Comparison of ENCODE assay signal across 8 mouse cellular contexts in the genomic region with DNA sequence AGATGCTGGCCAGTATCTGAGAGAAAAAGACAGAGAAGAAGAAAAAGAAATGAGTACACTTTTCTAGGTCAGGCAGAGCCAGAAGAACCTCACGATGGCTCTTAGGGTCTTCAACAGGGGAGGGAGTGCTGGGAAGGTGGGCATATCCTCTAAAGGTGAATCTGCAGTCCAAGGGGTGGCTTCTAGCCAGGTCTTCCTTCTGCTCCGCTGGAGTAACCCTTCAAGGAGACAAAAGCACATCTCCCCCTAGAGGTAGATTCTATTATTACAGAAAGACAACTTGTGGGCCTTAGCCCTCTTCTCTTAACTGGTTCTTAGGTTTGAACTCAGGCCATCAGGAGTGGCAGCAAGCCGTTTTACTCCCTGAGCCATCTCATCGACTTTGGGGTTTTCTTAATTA. TPM values are rescaled to one million over a fixed set of nuclear protein-coding genes. Genes with fewer than 3 reads are reported as not detected.
A peak's percentile ranks its signal among the peaks of the same experiment; 100 is the strongest.
DNase-seq lines count a peak whose midpoint lies in the region; ATAC-seq and TF ChIP-seq lines count a peak whose summit lies in the region.

No protein-coding gene starts in this region.

- peak; percentile 41 for DNase-seq in kidney, adult 11 months
- DNase-seq in MN1 (ENCODE audit: low spot score), result peak; percentile 76
- peak; percentile 82 to 89 for DNase-seq in cerebellum, postnatal 14 days
- peak; percentile 75 for DNase-seq in mesoderm, embryonic 11.5 days (ENCODE audit: low read depth, low spot score)
- no peak for DNase-seq in hindbrain, embryonic 10.5 days (ENCODE audit: low spot score)

- no peak for ATAC-seq in kidney, embryonic 16.5 days (ENCODE audit: low FRiP score, low TSS enrichment)
- ATAC-seq in intestine, postnatal 0 days, result no peak
- ATAC-seq in forebrain, embryonic 13.5 days, result no peak

- H3K36me3 ChIP-seq in kidney, embryonic 16.5 days (ENCODE audit: insufficient read depth, low read length), result no peaks in the 10 kb centered on the region
- H3K36me3 ChIP-seq in intestine, postnatal 0 days (ENCODE audit: control insufficient read depth, insufficient read depth), result no peaks in the 10 kb centered on the region
- H3K36me3 ChIP-seq in hindbrain, embryonic 10.5 days, result no peaks in the 10 kb centered on the region
- no peaks in the 10 kb centered on the region for H3K36me3 ChIP-seq in forebrain, embryonic 13.5 days (ENCODE audit: poor library complexity, severe bottlenecking)

- peak; percentile 74 for TF ChIP-seq CTCF in intestine, postnatal 0 days (IDR thresholded peaks at IDR 0.05; ENCODE audit: low read depth)

- H3K4me1 ChIP-seq in kidney, embryonic 16.5 days (ENCODE audit: insufficient read depth, low read length), result no peaks in the 10 kb centered on the region
- no peaks in the 10 kb centered on the region for H3K4me1 ChIP-seq in intestine, postnatal 0 days (replicated peaks; ENCODE audit: control insufficient read depth, insufficient read depth, low read length)
- peaks cover 4% of the 10 kb centered on the region for H3K4me1 ChIP-seq in hindbrain, embryonic 10.5 days (replicated peaks)
- H3K4me1 ChIP-seq in forebrain, embryonic 13.5 days, result no peaks in the 10 kb centered on the region

- no peaks in the 10 kb centered on the region for H3K27me3 ChIP-seq in kidney, embryonic 16.5 days (ENCODE audit: insufficient read depth, low read length)
- no peaks in the 10 kb centered on the region for H3K27me3 ChIP-seq in intestine, postnatal 0 days (replicated peaks; ENCODE audit: control insufficient read depth, insufficient read depth, low read length)
- no peaks in the 10 kb centered on the region; the same call in 1 of the 2 replicates for H3K27me3 ChIP-seq in hindbrain, embryonic 10.5 days (ENCODE audit: insufficient read depth, poor library complexity, severe bottlenecking)
- H3K27me3 ChIP-seq in forebrain, embryonic 13.5 days, result no peaks in the 10 kb centered on the region

- H3K9ac ChIP-seq in kidney, embryonic 16.5 days (replicated peaks; ENCODE audit: low read length), result no peak overlapping the region
- H3K9ac ChIP-seq in intestine, postnatal 0 days (ENCODE audit: low read depth, low read length), result no peak overlapping the region
- H3K9ac ChIP-seq in forebrain, embryonic 13.5 days, result no peak overlapping the region

- 12% methylated on average over 4 of the region's 4 CpGs for WGBS in kidney, embryonic 16.5 days
- WGBS in intestine, postnatal 0 days, result 17% methylated on average over 4 of the region's 4 CpGs
- 11% methylated on average over 4 of the region's 4 CpGs for WGBS in hindbrain, embryonic 10.5 days
- WGBS in forebrain, embryonic 13.5 days, result 8% methylated on average over 4 of the region's 4 CpGs

- no peak overlapping the region for H3K27ac ChIP-seq in kidney, embryonic 16.5 days (ENCODE audit: low read length)
- H3K27ac ChIP-seq in intestine, postnatal 0 days (ENCODE audit: low read depth, low read length), result no peak overlapping the region
- H3K27ac ChIP-seq in hindbrain, embryonic 10.5 days, result no peak overlapping the region
- no peak overlapping the region for H3K27ac ChIP-seq in forebrain, embryonic 13.5 days

- no peak overlapping the region for H3K4me3 ChIP-seq in kidney, embryonic 16.5 days (ENCODE audit: low read length)
- no peak overlapping the region for H3K4me3 ChIP-seq in intestine, postnatal 0 days (ENCODE audit: low read depth, low read length)
- H3K4me3 ChIP-seq in hindbrain, embryonic 10.5 days, result no peak overlapping the region
- H3K4me3 ChIP-seq in forebrain, embryonic 13.5 days, result no peak overlapping the region

- H3K9me3 ChIP-seq in kidney, embryonic 16.5 days (ENCODE audit: low read length), result no peaks in the 10 kb centered on the region
- no peaks in the 10 kb centered on the region for H3K9me3 ChIP-seq in intestine, postnatal 0 days (ENCODE audit: control insufficient read depth)
- H3K9me3 ChIP-seq in hindbrain, embryonic 10.5 days, result no peaks in the 10 kb centered on the region
- no peaks in the 10 kb centered on the region for H3K9me3 ChIP-seq in forebrain, embryonic 13.5 days (replicated peaks)

- no peak overlapping the region for H3K4me2 ChIP-seq in kidney, embryonic 16.5 days (replicated peaks; ENCODE audit: low read depth, low read length)
- peak overlapping the region; percentile 27 for H3K4me2 ChIP-seq in intestine, postnatal 0 days (replicated peaks; ENCODE audit: low read depth)
- H3K4me2 ChIP-seq in forebrain, embryonic 13.5 days, result no peak overlapping the region

RNA-seq across cellular contexts. Expression of a gene that starts 6.1 kb away (rescaled TPM):
- polyA plus RNA-seq in kidney, embryonic 16.5 days (2015; fragmentation: Nextera tagmentation; extraction: Ambion mirVana), result 6.8 and 8.6 TPM in 2 replicates
- 1.5 TPM in 2 replicates for polyA plus RNA-seq in intestine, postnatal 0 days (2015; fragmentation: Nextera tagmentation; extraction: Ambion mirVana)
- 12.8 and 14.8 TPM in 2 replicates for polyA plus RNA-seq in hindbrain, embryonic 10.5 days (2016; fragmentation: Nextera tagmentation; extraction: Ambion mirVana)
- 15.1 and 15.2 TPM in 2 replicates for polyA plus RNA-seq in forebrain, embryonic 13.5 days (2015; fragmentation: Nextera tagmentation; extraction: Ambion mirVana)

RNA-seq across cellular contexts. Expression of a gene that starts 6.6 kb away (rescaled TPM):
- polyA plus RNA-seq in kidney, embryonic 16.5 days (2015; fragmentation: Nextera tagmentation; extraction: Ambion mirVana), result 11.7 and 12.9 TPM in 2 replicates
- 5.9 and 6.3 TPM in 2 replicates for polyA plus RNA-seq in intestine, postnatal 0 days (2015; fragmentation: Nextera tagmentation; extraction: Ambion mirVana)
- polyA plus RNA-seq in hindbrain, embryonic 10.5 days (2016; fragmentation: Nextera tagmentation; extraction: Ambion mirVana), result 22.6 and 34.4 TPM in 2 replicates
- 33.8 and 42.3 TPM in 2 replicates for polyA plus RNA-seq in forebrain, embryonic 13.5 days (2015; fragmentation: Nextera tagmentation; extraction: Ambion mirVana)

RNA-seq across cellular contexts. Expression of a gene that starts 21.1 kb away (rescaled TPM):
- polyA plus RNA-seq in kidney, embryonic 16.5 days (2015; fragmentation: Nextera tagmentation; extraction: Ambion mirVana), result 363 and 374 TPM in 2 replicates
- polyA plus RNA-seq in intestine, postnatal 0 days (2015; fragmentation: Nextera tagmentation; extraction: Ambion mirVana), result 119 and 120 TPM in 2 replicates
- polyA plus RNA-seq in hindbrain, embryonic 10.5 days (2016; fragmentation: Nextera tagmentation; extraction: Ambion mirVana), result 404 and 440 TPM in 2 replicates
- 305 and 335 TPM in 2 replicates for polyA plus RNA-seq in forebrain, embryonic 13.5 days (2015; fragmentation: Nextera tagmentation; extraction: Ambion mirVana)

RNA-seq across cellular contexts. Expression of a gene that starts 27.0 kb away (rescaled TPM):
- polyA plus RNA-seq in kidney, embryonic 16.5 days (2015; fragmentation: Nextera tagmentation; extraction: Ambion mirVana), result 29.8 and 32.2 TPM in 2 replicates
- polyA plus RNA-seq in intestine, postnatal 0 days (2015; fragmentation: Nextera tagmentation; extraction: Ambion mirVana), result 14.3 and 15.4 TPM in 2 replicates
- polyA plus RNA-seq in hindbrain, embryonic 10.5 days (2016; fragmentation: Nextera tagmentation; extraction: Ambion mirVana), result 20.3 and 23.2 TPM in 2 replicates
- polyA plus RNA-seq in forebrain, embryonic 13.5 days (2015; fragmentation: Nextera tagmentation; extraction: Ambion mirVana), result 21.4 and 25.3 TPM in 2 replicates

RNA-seq across cellular contexts. Expression of a gene that starts 42.3 kb away (rescaled TPM):
- polyA plus RNA-seq in kidney, embryonic 16.5 days (2015; fragmentation: Nextera tagmentation; extraction: Ambion mirVana), result 19.5 and 20.6 TPM in 2 replicates
- 5.2 and 6.2 TPM in 2 replicates for polyA plus RNA-seq in intestine, postnatal 0 days (2015; fragmentation: Nextera tagmentation; extraction: Ambion mirVana)
- polyA plus RNA-seq in hindbrain, embryonic 10.5 days (2016; fragmentation: Nextera tagmentation; extraction: Ambion mirVana), result 23.2 and 25.5 TPM in 2 replicates
- polyA plus RNA-seq in forebrain, embryonic 13.5 days (2015; fragmentation: Nextera tagmentation; extraction: Ambion mirVana), result 22.9 and 23.5 TPM in 2 replicates
